Mouse (Mus musculus) embryonic facial prominence, embryonic 13.5 days (tissue): ENCODE data around the gene Ccdc117. TPM values are rescaled to one million over a fixed set of nuclear protein-coding genes. Genes with fewer than 3 reads are reported as not detected.
"Not testable (repeated sequence)": the region's sequence is repeated elsewhere in the genome, so short reads cannot be mapped to it uniquely, and the experiment has no call there.

ENCODE experiments used
- ATAC-seq: fragments of 200-750 bp; cut with Nextera tagmentation; 2 replicates; pipeline ENCODE4 v1.8.0; 2017; ENCODE audit warnings: low read depth; ENCODE audit not compliant: insufficient number of reproducible peaks, insufficient read depth, low FRiP score, low TSS enrichment
- H3K27ac ChIP-seq: fragments of 300-500 bp; sonication (generic); 2 replicates; pipeline ENCODE4 v1.5.1; 2015; ENCODE audit warnings: moderate library complexity, mild to moderate bottlenecking, inconsistent platforms
- H3K27me3 ChIP-seq: fragments of 300-500 bp; sonication (generic); 2 replicates; pipeline ENCODE4 v1.6.1; 2015; ENCODE audit warnings: mild to moderate bottlenecking, inconsistent platforms
- H3K36me3 ChIP-seq: fragments of 300-500 bp; sonication (generic); 2 replicates; pipeline ENCODE4 v1.6.1; 2015; ENCODE audit warnings: mild to moderate bottlenecking, inconsistent platforms
- H3K4me1 ChIP-seq: fragments of 300-500 bp; sonication (generic); 2 replicates; pipeline ENCODE4 v1.6.1; 2015; ENCODE audit warnings: inconsistent platforms
- H3K4me2 ChIP-seq: fragments of 300-500 bp; sonication (generic); 2 replicates; pipeline ENCODE4 v1.6.1; 2015; ENCODE audit warnings: moderate library complexity, mild to moderate bottlenecking, inconsistent platforms
- H3K4me3 ChIP-seq: fragments of 300-500 bp; sonication (generic); 2 replicates; pipeline ENCODE4 v1.5.1; 2015; ENCODE audit warnings: mild to moderate bottlenecking, inconsistent platforms
- H3K9ac ChIP-seq: fragments of 300-500 bp; sonication (generic); 2 replicates; pipeline ENCODE4 v1.6.1; 2015; ENCODE audit warnings: mild to moderate bottlenecking, inconsistent platforms
- H3K9me3 ChIP-seq: fragments of 300-500 bp; sonication (generic); 2 replicates; pipeline ENCODE4 v1.6.1; 2016; ENCODE audit warnings: inconsistent platforms
- WGBS: fragments of 180-500 bp; shearing (Covaris S2); methylation state at CpG from one replicate; pipeline ENCODE4 v1.1.7; 2015; ENCODE audit warnings: mixed read lengths; 5-methylcytosine and 5-hydroxymethylcytosine counted together
- polyA plus RNA-seq: library from polyadenylated mRNA; unstranded; fragments of >200 nt; fragmentation: Nextera tagmentation; extraction: Ambion mirVana; gene quantifications from 2 replicates; pipeline ENCODE4 v1.2.1, GENCODE M21; 2015

The Ccdc117 gene
- polyA plus RNA-seq, 1 experiment from 2014 or later: 18.7 TPM

DNA sequence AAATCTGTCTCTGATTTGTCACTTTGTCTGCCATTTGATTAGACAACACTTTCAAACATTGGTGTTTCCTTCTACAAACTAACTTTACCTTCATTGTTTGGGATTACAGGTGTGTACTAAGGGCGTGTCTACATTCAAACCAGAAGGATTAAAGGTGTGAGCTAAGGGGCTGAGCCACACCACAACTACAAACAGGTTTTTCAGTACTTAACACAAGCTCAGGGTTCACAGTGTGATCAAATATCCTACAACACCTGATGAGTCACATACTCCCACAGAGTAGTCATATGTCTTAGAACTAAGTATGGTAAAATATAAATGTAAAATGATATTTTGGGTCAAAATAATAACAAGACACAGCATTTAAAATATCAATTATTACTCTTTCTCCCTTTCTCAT lies 9.9 kb upstream of the Ccdc117 start:
- Histone ChIP-seq H3K4me3 (no peak overlapping the region), H3K4me1 (no peaks in the 10 kb centered on the region), H3K27ac (no peak overlapping the region), H3K9me3 (no peaks in the 10 kb centered on the region), H3K9ac (no peak overlapping the region), H3K36me3 (no peaks in the 10 kb centered on the region), H3K4me2 (no peak overlapping the region), H3K27me3 (no peaks in the 10 kb centered on the region)
- 65% methylated on average over 1 of the region's 1 CpGs for WGBS
- ATAC-seq: no peak

DNA sequence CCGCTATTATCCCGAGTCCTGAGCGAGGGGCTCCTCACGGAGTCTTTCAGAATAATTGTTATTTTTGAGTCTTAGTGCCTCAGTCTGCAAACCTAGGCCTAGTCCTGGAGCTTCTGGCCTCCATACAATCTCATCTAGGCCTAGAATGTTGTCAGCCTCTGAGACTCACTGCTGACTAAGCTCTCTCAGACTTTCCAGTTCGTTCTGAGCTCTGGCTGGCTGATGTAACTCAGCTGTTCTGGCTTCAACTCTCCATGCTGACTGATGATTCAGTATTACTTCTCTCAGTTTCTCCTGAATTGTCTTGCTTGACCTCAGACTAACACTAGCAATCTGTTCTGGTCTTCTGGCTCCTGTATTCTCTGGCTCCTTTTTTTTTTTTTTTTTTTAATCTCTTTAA lies 9.4 kb upstream of the Ccdc117 start:
- Histone ChIP-seq H3K4me3 (no peak overlapping the region), H3K9ac (no peak overlapping the region), H3K4me2 (no peak overlapping the region), H3K27ac (no peak overlapping the region), H3K9me3 (no peaks in the 10 kb centered on the region), H3K36me3 (no peaks in the 10 kb centered on the region), H3K4me1 (no peaks in the 10 kb centered on the region), H3K27me3 (no peaks in the 10 kb centered on the region)
- WGBS: 81% methylated on average over 5 of the region's 5 CpGs
- no peak for ATAC-seq

DNA sequence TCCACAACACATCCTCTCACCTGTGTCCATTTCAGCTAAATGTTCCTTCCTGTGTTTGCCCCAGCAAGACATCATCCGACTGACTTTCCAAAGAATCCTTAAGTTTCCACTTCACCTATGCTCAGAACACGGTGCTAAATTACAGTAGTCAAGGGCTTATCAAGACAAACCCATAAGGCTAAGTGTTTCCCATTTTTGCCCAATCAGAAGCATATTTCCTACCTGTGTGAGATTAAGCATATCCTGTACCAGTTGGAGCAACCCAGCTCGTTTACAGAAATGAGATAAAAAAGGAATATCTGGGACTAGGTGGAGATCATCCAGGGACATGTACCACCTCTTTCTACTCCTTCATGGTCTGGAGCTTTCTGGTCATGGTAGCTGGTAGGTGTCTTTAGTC lies 4.7 kb upstream of the Ccdc117 start:
- Histone ChIP-seq H3K4me2 (no peak overlapping the region), H3K4me1 (no peaks in the 10 kb centered on the region), H3K36me3 (no peaks in the 10 kb centered on the region), H3K9ac (no peak overlapping the region), H3K4me3 (no peak overlapping the region), H3K27ac (no peak overlapping the region), H3K9me3 (no peaks in the 10 kb centered on the region), H3K27me3 (no peaks in the 10 kb centered on the region)
- WGBS: 87% methylated on average over 3 of the region's 3 CpGs
- no peak for ATAC-seq

DNA sequence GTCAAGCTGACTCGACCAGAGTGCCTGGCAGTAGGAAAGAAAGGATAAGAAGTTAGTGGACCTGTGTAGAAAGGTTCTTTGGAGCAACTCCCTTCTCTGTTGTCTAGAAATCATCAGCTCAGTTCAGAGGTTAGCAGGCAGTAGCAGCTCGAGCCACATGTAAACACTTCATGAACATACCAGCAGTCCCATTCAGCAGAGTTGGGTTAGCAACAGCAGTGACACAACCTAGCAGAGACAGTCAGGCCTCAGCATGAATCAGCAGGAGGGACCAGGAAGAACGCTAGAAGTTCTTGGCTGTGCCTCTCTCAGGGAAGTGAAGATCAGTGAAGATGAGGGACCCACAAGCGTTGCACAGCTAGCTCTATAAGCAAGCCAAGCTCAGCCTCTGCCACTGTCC lies 3.5 kb upstream of the Ccdc117 start:
- H3K9ac ChIP-seq: no peak overlapping the region
- H3K4me2 ChIP-seq: no peak overlapping the region

DNA sequence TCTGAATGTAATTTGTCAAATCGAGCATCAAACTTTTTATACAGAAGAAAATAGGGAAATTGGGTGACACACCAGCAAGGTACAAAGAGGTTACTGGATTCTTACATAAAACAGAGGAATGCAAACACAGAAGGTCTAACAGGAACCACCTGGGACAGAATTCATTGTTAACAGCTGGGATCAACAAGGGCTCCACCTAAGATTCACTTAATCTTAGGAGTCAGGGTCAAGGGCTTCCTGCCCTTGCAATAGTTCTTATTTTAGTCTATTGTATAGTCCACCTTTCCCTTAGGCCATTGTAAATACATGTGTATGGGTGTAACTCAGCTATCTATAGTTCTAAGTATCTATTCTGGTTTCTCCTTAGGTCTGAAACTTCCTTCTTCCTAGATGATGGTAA lies 2.7 kb upstream of the Ccdc117 start:
- not testable (repeated sequence) for H3K27me3 ChIP-seq, H3K36me3 ChIP-seq, ATAC-seq, H3K27ac ChIP-seq, H3K4me3 ChIP-seq, H3K9me3 ChIP-seq, H3K4me2 ChIP-seq, H3K9ac ChIP-seq, H3K4me1 ChIP-seq
- 63% methylated on average over 1 of the region's 1 CpGs for WGBS

More for the DNA sequence above, 3.5 kb upstream of the Ccdc117 start:
- H3K9me3 ChIP-seq: no peaks in the 10 kb centered on the region
- no peak overlapping the region for H3K4me3 ChIP-seq
- H3K36me3 ChIP-seq: no peaks in the 10 kb centered on the region
- no peak for ATAC-seq
- WGBS: 80% methylated on average over 4 of the region's 4 CpGs
- H3K27ac ChIP-seq: no peak overlapping the region
- no peaks in the 10 kb centered on the region for H3K27me3 ChIP-seq
- H3K4me1 ChIP-seq: peaks cover 7% of the 10 kb centered on the region

DNA sequence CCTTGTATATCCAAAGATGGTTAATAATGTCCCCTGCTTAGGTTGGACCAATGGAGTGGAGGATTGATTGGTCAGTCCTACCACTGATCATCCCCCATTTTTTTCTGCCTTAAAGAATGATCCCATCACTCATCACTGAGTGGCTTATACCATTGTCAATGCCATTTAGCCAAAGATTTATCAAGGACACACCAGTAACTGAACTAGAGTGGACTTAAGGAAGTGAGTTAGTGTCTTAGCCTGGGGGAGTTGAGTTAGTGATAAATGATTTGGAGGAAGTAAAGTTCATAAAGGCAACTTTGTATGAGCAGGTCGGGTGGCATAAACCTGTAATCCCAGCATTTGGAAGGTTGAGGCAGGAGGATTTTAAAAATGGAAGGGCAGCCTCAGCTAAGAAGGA lies 1.3 kb upstream of the Ccdc117 start:
- no peak overlapping the region for H3K4me3 ChIP-seq
- no peak for ATAC-seq
- peaks cover 7% of the 10 kb centered on the region for H3K36me3 ChIP-seq
- no peaks in the 10 kb centered on the region for H3K27me3 ChIP-seq
- H3K4me2 ChIP-seq: no peak overlapping the region
- H3K9ac ChIP-seq: no peak overlapping the region
- no peak overlapping the region for H3K27ac ChIP-seq
- H3K4me1 ChIP-seq: peaks cover 23% of the 10 kb centered on the region
- H3K9me3 ChIP-seq: no peaks in the 10 kb centered on the region
- 82% methylated on average over 1 of the region's 1 CpGs for WGBS

DNA sequence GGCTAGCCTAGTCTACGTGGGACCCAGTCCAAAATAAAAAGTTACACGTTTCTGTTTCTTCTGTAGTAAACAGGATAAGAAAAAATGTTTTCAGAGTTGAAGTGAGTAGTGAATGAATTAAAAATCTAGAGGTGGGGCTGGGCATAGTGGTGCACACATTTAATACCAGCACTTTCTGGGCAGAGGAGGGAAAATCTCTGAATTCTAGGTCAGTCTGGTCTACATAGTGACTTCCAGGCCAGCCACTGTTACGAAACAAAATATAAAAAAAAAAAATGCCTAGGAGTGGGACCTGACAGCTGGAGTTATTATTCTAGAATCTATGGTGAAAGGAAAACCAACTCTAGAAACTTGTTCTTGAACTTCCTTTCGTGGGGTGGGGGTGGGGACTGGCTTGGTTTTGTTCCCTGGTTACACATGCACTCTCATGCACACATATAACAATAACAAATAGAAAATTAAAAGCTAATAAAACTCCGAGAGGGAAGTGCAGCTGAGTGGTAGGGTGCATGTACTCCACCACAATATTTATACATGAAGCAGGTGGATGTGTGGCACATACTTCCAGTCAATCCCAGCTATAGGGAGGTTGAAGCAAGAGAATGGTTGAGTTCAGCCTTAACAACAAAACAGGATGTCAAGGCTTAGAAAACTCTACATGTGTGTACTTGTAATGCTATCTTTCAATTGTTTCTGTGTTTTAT lies 647 bp upstream of the Ccdc117 start:
- peaks cover 11% of the 10 kb centered on the region for H3K36me3 ChIP-seq
- H3K27ac ChIP-seq: no peak overlapping the region
- H3K4me1 ChIP-seq: peaks cover 27% of the 10 kb centered on the region
- no peaks in the 10 kb centered on the region for H3K9me3 ChIP-seq
- WGBS: 56% methylated on average over 5 of the region's 5 CpGs
- peak overlapping the region; percentile 93 for H3K4me3 ChIP-seq
- H3K27me3 ChIP-seq: no peaks in the 10 kb centered on the region
- peak overlapping the region; percentile 94; the same call in 1 of the 2 replicates for H3K9ac ChIP-seq
- ATAC-seq: no peak
- peak overlapping the region; percentile 72 for H3K4me2 ChIP-seq

DNA sequence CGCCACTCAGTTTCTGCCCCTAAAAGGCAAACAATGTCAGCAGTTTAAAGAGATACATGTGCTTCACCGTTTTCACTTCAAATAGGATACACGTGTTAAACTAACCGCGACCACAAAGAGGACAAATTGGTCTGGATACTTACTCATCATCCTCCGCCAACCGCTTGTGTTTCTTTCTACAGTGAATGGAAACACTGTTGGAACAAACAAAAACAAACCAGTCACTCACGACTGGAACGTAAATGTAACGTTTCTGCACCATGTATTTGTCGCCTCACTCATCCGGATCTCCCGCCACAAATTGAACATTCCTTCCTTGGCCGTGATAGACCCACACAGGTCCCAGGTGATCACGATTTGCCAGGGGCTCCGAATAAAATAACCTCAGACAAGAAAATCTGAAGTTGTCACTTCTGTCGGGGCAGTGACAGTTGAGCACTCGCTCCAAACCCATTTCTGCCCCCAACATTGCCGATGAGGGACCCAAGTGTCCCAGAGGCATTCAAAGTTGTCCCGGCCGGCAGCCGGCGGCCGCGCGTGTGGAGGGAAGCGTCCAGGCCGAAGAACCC lies 673 bp downstream of the Ccdc117 start:
- Histone ChIP-seq H3K4me2 (peak overlapping the region; percentile 72), H3K27ac (peak overlapping the region; percentile 77), H3K4me3 (peak overlapping the region; percentile 93), H3K27me3 (no peaks in the 10 kb centered on the region), H3K9me3 (no peaks in the 10 kb centered on the region), H3K4me1 (peaks cover 27% of the 10 kb centered on the region), H3K9ac (peak overlapping the region; percentile 94), H3K36me3 (peaks cover 14% of the 10 kb centered on the region)
- under 1% methylated on average over 28 of the region's 28 CpGs for WGBS
- no peak for ATAC-seq

DNA sequence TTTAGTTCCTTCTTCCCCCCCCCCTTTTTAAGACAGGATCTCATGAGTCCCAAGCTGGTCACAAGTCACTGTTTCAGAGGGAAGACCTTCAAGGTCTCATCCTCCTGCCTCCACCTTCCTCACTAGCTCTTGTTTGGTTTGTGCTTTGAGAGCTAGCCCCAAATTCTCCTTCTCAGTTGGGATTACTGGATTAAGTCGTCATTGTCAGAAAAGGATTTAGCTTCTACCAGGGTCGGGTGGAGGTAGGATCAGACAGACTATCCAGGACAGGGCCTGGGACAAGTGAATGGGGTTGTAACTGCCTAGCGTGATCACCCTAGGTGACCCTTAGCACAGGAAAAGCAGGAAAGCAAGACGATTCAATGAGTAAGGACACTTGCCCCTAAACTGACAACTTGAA lies 1.7 kb downstream of the Ccdc117 start:
- Histone ChIP-seq H3K27ac (no peak overlapping the region), H3K4me3 (peak overlapping the region; percentile 93), H3K36me3 (peaks cover 16% of the 10 kb centered on the region), H3K27me3 (no peaks in the 10 kb centered on the region), H3K4me1 (peaks cover 27% of the 10 kb centered on the region), H3K9me3 (no peaks in the 10 kb centered on the region), H3K4me2 (peak overlapping the region; percentile 72), H3K9ac (peak overlapping the region; percentile 94)
- WGBS: 39% methylated on average over 4 of the region's 4 CpGs
- no peak for ATAC-seq

DNA sequence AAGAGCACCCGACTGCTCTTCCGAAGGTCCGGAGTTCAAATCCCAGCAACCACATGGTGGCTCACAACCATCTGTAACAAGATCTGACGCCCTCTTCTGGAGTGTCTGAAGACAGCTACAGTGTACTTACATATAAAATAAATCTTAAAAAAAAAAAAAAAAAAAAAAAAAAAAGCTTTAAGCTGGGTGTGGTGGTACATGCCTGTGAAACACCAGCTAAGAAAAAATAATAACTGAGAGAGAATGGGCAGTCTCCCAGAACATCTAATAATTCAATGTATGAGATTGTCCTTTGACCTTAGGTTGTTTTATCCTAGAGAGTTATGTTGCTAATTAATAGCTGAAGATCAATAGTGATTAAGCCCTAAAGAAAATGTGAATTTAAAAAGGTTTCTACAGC lies 4.5 kb downstream of the Ccdc117 start:
- Histone ChIP-seq H3K4me1 (peaks cover 27% of the 10 kb centered on the region), H3K36me3 (peaks cover 44% of the 10 kb centered on the region)
- not testable (repeated sequence) for ATAC-seq, H3K27me3 ChIP-seq, H3K4me2 ChIP-seq, H3K27ac ChIP-seq, H3K9me3 ChIP-seq, H3K4me3 ChIP-seq, H3K9ac ChIP-seq
- WGBS: 95% methylated on average over 4 of the region's 4 CpGs

DNA sequence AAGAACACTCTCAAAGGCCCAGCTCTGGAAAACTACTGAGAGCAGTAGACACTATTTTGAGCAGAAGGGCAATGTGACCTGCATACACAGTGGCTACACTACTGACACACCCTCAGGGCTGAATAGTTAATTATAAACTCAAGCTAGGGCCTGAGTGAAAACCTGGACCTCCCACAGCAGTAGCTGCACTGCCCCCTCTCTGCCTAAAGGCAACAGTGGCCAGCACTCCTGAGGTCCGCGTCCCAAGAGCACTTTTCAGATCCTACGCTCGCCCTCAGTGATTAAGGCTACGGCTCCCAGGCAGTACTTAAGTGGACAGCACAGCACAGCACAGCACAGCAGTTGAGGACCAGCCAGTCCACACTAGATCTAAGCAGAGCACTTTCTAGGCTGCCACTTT lies 8.9 kb downstream of the Ccdc117 start:
- Histone ChIP-seq H3K9ac (no peak overlapping the region), H3K4me3 (no peak overlapping the region), H3K27ac (no peak overlapping the region), H3K27me3 (no peaks in the 10 kb centered on the region), H3K9me3 (no peaks in the 10 kb centered on the region), H3K36me3 (peaks cover 73% of the 10 kb centered on the region), H3K4me2 (no peak overlapping the region), H3K4me1 (peaks cover 3% of the 10 kb centered on the region; the same call in 1 of the 2 replicates)
- WGBS: 78% methylated on average over 5 of the region's 5 CpGs
- ATAC-seq: no peak

DNA sequence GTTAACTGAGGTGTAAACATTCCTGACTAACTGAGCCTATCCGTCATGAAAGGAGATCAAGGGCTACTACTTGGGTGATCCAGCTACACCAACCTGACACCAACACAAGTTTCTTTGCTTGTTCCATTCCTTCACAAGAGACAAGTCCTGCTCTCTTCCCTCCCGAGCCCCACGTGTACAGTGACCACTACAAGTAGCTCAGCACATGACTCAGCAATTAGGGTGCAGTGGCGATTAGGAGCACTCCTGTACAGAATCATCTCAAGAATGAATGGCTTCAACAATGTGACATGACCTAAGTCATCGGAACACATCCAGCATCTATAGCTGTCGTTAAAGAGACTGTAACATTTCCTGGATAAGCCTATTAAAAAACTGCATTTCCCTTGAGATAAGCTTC lies 11.3 kb downstream of the Ccdc117 start:
- WGBS: 70% methylated on average over 6 of the region's 6 CpGs
- Histone ChIP-seq H3K4me2 (no peak overlapping the region), H3K9me3 (no peaks in the 10 kb centered on the region), H3K9ac (no peak overlapping the region), H3K4me1 (no peaks in the 10 kb centered on the region), H3K36me3 (peaks cover 85% of the 10 kb centered on the region), H3K27ac (no peak overlapping the region), H3K4me3 (no peak overlapping the region), H3K27me3 (no peaks in the 10 kb centered on the region)
- ATAC-seq: no peak
